Mouse (Mus musculus): ENCODE measurements at regions not wholly inside any gene's neighbourhood (a gene's known extent, or its start where the extent isn't known, plus 50 kb on each side); places are given as distances from the start of the nearest gene placed in this dataset.

DNA sequence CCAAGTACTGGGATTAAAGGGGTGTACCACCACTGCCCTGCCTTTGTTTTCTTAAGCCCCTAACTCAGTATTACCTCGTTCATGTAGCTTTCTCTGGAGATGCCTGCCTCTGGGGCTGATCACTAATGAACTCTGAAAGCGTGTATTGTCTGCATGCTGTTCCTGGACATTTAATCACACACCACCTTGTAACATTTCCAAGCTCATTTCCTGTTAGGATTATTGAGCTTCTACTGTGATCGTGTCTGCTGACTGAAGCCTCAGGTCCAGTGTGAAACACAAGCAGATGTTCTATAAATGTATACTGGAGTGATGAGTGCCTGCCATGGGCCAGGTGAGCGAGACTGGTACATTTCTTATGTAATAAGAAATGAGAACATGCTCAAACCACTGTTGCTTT, 398.6 kb downstream of the Brinp2 start:
- DNase-seq (ENCODE audit: low spot score in 2 of 2): no peak

GRCm38 (mm10) chr1:157964461-157964860, 391.7 kb downstream of the Brinp2 start:
- no peak for DNase-seq (ENCODE audit: low spot score in 2 of 2)

GRCm38 (mm10) chr1:157969635-157970111, 386.5 kb downstream of the Brinp2 start:
- peak; percentile 11 to 50 for DNase-seq (ENCODE audit: low spot score in 2 of 2)

DNA sequence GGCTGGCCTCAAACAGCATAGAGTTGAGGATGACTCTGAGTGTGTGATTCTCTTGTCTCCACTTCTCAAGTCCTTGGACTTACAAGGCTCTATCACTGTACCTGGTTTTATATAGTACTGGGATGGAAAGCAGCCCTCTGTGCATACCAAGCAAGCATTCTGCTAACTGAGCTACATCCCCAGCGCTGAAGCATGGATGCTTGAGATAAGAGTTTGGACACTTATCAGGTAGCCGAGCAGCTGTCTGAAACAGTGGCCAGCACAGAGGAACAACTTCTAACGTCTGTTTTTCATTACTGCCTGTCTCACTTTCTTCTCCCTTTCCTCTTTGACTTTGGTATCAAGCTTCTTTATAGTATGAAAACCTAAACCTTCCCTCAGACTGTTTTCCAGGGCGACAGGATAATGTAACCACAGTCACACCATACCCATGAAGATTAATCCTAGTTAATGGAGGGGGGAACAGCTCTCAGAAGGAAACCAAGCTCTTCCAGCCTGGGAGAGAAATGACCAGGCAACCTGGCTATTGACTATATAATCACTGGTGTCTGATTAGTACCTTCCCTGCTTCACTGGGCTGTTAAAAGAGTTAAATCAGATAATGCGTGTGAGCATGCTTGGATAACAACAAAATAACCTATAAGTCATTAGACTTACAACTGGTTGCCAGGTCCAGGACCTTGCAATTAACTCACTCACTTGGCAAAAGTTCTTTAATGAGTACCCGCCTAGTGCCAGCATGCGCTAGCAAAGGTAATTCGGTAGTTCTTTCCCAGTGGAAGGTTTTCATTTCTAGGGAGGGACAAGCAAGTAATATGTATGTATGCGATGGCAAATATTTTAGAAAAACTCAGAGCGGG, 382.5 kb downstream of the Brinp2 start:
- DNase-seq (ENCODE audit: low spot score in 2 of 2): no peak

DNA sequence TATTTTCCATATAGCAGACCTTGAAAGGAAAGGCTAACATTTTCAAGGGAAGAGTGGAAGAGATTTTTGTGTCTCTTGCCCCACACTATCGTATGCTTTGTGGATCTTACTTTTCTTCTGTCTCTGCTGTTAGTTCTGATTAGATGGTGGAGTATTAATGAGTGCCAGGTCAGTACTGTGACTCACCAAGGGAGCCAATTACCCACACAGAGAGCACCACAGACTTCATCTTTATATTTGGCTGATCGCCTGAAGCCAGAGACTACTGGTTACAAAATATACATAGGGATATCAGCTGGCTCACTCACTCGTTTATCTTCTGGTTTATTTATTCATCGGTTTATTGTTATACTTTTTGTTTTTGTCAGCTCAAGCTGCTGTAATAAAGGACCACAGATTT, 381.5 kb downstream of the Brinp2 start:
- no peak for DNase-seq (ENCODE audit: low spot score in 2 of 2)

DNA sequence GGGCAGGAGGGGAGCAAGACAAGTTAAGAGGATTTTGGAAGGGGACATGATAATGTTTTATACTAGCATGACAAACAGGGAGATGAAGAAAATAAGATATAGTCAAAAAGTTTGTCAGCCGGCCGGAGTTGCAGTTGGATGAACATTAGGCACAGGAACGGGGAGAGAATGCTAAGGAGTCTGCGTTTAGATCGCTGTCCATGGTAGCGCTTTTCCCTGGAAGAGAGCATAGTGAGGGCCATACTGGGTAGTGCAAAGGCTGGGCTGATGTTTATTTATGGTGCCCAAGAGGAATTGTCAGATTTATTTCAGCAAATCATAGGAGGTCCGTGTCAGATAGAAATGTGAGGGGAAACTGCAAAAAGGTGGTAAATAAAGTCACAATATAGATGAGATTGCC, 337.0 kb downstream of the Brinp2 start:
- no peak for DNase-seq (ENCODE audit: low spot score in 2 of 2)

DNA sequence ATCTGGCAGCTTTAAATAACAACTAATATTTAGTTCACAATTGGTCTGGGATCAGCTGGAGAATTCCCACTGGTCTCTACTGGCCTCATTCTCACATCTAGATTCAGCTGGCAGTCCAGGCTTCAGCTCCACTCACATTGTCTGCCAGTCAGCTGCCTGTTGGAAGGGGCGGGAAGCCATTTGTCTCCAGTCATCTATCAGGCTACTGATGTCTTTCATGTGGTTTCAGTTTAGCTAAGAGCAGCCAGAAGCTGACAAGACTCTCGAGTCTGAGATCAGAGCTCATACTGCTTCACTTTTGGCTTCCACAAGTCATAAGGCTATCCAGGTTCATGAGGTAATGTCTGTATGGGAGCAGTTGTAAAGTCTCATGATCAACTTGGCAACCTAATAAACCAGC, 316.4 kb downstream of the Brinp2 start:
- no peak for DNase-seq (ENCODE audit: low spot score in 2 of 2)

DNA sequence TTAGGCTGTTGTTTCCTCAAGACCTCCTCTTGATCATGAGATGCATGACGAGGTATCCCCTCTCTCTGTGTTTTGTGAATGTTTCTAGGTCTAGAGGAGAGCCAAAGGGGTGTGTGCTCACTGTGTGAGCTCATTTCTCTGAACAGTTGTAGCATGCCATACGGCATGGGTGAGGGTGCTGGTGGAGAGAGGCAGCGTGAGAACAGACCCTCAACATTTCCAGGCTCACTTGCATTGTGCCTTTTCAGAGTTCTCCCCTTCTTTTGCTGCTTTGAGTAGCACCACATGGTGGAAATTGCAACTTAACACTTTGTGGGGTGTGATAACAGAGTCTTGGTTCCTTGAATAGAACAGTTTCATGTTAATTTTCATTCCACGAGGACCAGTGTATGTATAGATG, 315.8 kb downstream of the Brinp2 start:
- DNase-seq (ENCODE audit: low spot score in 2 of 2): no peak

DNA sequence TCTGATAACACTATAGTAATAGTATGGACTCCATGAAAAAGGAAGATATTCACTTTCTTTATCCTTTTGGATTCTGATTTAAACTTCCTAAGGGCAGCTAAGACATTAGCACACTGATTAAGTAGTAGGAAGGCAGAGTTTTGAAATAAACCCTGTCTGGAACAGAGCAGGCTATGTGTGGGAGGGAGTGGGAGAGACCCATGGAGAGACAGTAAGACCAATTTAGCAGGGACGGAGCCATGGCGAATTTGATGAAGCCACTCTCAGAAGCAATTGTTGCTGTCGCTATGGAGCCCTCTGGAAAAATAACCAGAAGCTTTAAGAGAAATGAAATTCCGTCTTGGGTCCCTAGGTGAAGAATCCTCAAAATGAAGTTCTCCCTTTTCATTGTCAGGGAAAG, 303.5 kb downstream of the Brinp2 start:
- no peak for DNase-seq (ENCODE audit: low spot score in 2 of 2)

DNA sequence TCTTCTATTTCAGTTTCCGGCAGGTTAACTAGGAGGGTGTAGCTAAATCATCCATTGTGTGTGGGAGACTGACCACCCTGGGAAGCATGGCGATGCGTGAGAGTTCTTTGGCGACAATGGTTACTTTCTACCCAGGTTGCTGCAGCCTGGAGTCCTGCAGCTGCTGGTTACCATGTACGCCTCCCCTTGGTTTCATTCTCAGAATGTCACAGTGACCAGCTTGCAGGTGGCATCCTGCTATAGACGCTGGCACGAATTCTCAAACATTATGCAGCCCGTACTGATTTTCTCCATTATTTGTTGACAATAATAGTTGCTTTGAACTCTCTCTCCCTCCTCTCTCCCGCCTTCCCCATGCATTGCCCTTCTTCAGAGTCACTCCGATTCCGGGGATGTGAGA, 301.2 kb downstream of the Brinp2 start:
- DNase-seq (ENCODE audit: low spot score in 2 of 2): no peak

DNA sequence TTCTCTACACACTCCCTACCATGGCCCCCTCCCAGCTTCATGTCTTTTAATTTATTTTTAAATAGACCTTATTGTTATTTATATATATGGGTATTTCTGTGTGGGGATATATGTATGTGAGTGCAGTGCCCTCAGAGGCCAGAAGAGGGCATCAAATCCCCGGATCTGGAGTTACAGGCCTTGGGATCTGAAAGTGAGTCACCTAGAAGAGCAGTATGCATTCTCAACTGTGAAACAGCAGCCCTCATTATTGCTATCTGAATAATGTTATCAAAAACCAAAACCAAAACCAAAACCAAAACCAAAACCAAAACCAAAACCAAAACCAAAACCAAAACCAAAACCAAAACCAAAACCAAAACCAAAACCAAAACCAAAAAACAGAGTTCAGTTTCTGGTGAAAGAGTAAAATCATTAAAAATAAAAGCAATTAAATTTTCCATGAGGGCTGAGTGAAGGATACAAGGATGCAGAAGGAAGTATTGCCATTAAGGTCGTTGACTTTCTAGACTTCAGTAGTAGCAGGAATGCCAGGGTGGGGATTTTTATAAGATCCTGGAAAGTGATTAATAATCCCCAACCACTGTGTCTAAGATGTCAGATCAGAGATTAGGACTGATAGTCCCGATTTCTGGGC, 299.0 kb downstream of the Brinp2 start:
- DNase-seq (ENCODE audit: low spot score in 2 of 2): no peak

- DNase-seq (ENCODE audit: low spot score in 2 of 2): no peak
Measured at GRCm38 (mm10) chr1:158057789-158058188, 298.3 kb downstream of the Brinp2 start.

- DNase-seq (ENCODE audit: low spot score in 2 of 2): no peak
Measured at GRCm38 (mm10) chr1:158061995-158062394, 294.1 kb downstream of the Brinp2 start.

GRCm38 (mm10) chr1:158082181-158082580, 273.9 kb downstream of the Brinp2 start:
- no peak for DNase-seq (ENCODE audit: low spot score in 2 of 2)

DNA sequence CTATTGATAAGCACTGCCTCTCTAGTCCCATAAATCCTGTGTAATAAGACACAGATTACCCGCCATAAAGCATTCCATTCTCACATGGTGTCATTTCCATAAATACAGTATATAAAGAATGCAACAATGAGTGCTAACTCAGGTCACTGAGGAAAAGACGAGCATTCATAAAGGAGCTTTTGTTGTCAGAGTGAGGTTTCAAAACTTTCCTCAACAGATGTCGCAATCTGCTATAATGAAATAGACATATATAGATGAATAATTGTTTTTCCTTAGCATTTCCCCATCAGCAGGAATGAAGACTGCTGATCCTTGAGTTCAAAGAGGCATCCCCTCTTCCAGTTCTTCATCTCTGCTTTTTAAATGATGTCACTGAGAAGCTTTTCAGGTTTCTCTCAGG, 270.3 kb downstream of the Brinp2 start:
- DNase-seq (ENCODE audit: low spot score in 2 of 2): no peak

DNA sequence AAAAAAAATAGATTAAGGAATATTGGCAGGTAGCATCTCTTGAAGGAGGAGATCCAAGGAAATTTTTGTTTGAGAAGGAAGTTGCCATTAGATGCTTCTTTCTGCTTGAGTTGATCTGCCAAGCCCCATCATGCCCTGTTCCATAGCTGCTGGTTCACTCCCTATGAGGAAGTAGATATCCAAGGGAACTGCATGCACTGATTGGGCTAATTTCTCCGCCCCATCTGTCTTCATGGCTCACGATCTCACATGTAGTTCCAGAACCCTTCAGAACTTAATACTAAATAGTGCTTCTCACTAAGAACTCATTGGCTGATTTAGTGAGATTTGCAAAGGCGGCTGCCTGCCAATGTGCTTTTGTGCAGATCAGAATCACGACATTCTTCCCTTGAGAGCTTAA, 258.6 kb downstream of the Brinp2 start:
- peak; percentile 3 to 4 for DNase-seq (ENCODE audit: low spot score in 2 of 2)

DNA sequence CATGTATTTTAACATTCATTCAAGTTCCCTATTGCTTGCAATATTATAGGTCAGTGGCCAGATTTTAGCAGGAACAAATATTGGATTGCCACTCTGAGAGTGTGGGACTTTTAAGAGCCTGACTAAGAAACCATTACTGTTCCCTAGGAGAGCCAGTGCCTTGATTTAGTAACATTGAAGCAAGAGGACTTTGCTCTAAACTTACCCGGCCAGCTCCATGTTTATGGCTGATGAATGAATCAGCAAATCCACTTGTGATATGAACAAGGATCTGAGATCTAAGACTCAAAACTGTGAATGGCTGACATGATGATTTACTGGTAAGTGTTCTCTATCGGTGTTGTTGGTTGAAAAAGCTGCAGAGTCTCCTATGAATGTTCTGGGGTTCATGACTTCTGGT, 236.4 kb downstream of the Brinp2 start:
- DNase-seq (ENCODE audit: low spot score in 2 of 2): no peak

GRCm38 (mm10) chr1:158124902-158125301, 231.2 kb downstream of the Brinp2 start:
- no peak for DNase-seq (ENCODE audit: low spot score in 2 of 2)

DNA sequence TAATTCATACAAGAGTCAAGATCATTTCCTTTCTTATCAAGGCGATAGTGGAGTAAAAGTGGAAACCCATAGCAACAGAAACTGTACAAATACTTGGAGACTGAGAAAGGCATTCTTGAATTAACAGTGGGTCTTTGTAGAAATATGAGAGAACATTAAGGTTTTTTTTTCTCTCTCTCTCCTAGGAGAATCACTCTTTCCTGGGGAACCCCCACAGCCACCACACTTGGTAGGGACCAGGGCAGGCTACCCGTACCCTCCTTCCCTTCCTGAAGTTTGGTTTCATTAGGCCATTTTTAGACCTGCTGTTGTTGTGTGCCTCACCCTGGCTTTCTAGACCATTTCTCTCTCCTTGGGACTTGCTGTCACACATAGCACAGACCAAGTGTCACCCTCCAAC, 229.9 kb downstream of the Brinp2 start:
- DNase-seq (ENCODE audit: low spot score in 2 of 2): no peak

DNA sequence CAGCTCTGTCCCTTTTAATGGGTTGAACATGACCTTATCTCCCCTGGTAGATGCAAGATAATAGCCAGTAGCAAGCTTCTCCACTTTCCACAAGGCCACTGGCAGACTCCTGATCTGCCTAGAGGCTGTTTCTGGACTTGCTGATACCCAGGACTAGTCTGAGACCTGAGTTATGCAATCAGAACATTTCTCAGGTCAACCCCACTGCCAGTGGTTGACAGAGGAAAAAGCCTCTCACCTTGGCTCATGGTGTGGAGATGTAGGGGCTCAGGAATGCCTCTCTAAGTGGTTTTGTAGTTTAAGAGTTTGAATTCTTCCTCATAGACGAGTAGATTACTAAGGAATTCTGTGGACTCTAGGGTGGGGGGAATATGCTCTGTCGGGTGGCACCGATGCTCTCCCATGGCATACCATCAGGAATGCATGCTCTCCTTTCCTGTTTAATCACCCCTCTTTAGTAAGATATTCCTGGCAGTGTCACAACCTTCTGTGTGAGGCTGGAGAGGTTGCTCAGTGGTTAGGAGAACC, 226.8 kb downstream of the Brinp2 start:
- DNase-seq (ENCODE audit: low spot score in 2 of 2): no peak

DNA sequence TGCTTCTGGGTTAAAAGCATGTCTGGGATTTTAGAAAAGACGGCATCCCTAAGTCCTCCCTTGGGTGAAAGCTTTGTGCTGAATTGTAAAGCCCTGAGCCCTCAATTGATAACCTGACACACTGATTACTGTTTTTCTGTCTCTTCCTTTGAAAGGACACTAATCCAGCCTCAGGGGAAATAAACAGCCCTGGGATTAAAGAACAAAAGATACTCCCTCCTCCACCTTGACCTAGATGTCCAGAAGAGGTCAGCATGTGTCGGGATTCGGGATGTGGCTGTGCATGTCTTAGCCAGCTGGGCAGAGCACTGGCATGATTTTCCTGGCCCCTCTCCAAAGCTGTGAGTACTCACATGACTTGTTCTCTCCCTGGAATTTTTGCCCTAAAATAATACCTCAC, 208.6 kb downstream of the Brinp2 start:
- DNase-seq (ENCODE audit: low spot score in 2 of 2): no peak

GRCm38 (mm10) chr1:158148035-158148434, 208.1 kb downstream of the Brinp2 start:
- no peak for DNase-seq (ENCODE audit: low spot score in 2 of 2)

DNA sequence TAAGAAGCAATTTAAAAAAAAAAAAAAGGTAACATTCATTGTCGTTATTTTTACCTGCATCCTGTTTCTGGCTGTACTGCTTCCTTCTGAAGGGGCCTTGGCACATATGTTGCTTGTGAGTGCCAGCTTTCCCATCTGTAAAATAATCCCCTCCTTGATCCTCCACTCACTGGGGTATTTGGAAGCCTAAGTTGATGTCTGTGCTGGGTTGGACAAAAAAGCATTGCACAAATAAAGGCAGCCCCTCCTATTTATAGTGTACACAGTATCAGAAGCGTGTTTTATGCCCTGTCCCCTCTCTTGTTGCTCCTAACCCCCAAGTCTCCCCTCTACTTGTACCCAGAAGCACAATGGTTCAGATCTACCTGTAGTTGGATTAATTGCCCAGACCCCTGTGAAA, 195.0 kb downstream of the Brinp2 start:
- DNase-seq (ENCODE audit: low spot score in 2 of 2): no peak
